Mouse (Mus musculus): Measurements from ENCODE around the gene Gm20388.

DNA sequence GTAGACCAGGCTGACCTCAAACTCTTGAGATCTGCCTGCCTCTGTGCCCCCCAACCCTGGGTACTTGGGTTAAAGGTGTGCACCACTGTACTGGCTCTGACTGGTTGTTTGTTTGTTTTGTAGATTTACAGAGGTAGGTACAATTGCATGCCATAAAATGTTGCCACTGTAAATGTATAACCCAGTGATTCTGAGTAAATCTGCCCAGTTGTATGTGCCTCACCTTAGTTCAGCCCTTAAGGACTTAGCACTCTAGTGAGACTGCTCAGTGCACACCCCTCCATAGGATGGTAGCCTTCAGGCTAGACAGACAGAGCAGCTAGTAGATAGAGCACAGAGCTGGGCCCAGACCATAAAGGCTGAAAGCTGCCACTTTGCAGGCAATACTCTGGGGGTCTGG, 2483.1 kb downstream of the Gm20388 start:
- TF ChIP-seq POLR2A (IDR thresholded peaks at IDR 0.05; ENCODE audit: insufficient read depth, low read depth, low read length) = no peak
- TF ChIP-seq CTCF (IDR thresholded peaks at IDR 0.05; ENCODE audit: insufficient read depth, low read depth, low read length) = no peak

Measured in olfactory bulb, adult 2 months (tissue).